Mouse (Mus musculus) urinary bladder, adult 2 months (tissue): ENCODE measurements at regions not wholly inside any gene's neighbourhood (a gene's known extent, or its start where the extent isn't known, plus 50 kb on each side); places are given as distances from the start of the nearest gene placed in this dataset.
"Not testable (repeated sequence)": the region's sequence is repeated elsewhere in the genome, so short reads cannot be mapped to it uniquely, and the experiment has no call there.

Experiments
- DNase-seq: peaks from one replicate; pipeline ENCODE4 v3.0.0; 2022; ENCODE audit warnings: low spot score

DNA sequence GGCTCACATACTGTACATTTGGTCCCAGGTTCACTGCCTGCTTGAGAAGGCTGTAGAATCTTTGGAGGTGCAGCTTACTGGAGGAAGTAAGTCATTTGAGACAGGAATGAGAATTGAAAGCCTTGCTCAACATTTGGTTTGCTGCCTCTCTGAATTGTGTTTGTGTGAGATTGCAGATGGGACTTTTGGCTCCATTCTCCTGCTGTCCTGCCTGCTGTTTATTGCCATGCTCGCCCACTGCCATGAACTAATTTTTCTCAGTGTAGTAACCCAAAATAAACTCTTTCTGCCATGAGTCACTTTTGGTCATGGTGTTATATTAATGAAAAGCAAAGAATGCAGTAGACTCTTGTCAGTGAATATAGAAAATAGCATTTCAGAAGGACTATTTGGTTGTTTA is 368.1 kb downstream of the Gm8797 start:
- no peak for DNase-seq

DNA sequence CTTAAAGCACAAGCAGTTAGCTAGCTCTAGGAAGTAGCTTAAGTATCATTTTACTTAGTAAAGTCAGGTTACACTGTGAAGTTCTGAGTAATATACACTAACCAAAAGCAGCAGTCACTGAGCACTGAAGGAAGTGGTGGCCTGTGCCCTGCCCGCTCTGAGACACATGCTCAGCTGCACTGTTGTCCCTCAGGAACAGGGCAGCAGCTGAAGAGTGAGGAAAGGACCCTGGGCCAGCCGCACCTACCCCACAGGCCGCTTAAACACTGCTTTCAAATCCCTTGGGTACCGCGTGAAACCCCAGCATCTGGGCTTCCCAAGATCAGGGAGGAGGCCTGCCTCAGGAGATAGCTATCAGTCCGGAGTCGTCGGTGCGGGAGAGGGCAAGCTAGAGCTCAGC is 385.1 kb downstream of the Gm8797 start:
- DNase-seq, result not testable (repeated sequence)

DNA sequence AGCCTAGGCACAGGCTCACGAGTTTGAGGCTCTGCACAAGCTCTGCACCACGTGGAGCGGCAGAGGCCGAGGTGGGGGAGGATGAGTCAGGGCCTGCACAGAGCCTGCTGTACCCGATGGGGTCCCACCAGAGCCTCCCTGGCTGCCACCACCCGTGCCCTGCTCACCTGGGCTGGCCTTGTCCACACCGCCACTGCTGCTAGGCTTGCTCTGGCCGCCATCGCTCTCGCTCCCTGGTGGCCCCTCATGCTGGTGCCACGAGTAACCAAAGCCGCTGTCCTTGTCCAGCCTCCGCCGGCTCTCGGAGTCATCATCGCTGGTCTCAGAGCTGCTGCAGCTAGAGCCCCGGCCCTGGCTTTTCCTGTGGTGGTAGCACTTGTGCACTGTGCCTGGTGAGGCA is 386.8 kb downstream of the Gm8797 start:
- DNase-seq, result no peak

DNA sequence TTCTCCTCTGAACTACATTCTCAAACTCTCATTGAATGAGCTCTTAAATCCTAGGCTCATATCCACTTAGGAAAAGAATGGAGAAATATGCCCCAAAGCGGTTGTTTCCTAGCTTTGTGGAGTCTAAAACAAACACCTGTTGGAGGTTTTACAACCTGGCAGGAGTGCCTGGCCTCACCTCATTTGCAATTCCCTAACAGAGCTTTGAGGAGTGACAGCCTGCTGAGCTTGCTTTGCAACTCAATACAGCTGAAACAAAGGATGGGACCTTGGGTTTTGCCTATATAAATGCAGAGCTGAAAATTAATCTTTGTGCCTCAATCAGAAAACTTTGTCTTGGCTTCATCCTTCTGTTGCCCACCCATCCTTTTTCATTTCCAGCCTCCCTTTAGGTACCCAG is 423.2 kb downstream of the Gm8797 start:
- DNase-seq, result no peak

DNA sequence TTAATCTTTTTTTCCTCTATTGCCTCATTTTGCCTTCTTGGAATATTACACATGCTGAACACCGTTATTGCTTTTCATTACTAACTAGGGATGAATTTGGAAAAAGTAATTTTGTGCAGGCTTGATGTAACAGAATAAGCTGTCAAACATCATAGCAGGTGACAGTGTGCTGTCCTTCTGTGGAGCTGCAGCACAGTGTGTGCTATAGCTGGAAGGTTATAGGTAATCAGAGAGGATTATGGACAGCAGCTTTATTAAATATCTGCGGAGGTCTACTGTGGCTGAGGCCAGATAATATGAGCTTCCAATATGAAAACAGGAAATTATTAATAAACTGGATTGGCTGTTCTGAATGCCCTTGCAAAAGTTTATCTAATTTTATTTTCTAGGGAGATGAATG is 431.9 kb downstream of the Gm8797 start:
- DNase-seq, result no peak

DNA sequence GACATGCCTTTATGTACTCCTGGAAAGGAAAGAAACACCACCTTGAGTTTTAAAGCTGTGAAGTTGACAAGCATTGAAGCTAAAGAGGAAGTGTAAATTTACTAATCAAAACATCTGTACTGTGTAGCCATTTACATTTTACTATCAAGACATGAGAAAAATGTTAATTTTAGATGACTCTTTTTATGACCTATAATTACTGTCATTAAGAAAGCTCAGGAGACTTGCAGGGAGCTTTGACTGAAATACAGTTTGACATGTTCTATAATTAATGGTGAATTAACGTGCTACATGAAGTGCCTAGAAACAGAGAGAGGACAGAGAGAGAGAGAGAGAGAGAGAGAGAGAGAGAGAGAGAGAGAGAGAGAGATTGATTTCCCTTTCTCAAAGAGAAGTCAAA is 432.8 kb downstream of the Gm8797 start:
- DNase-seq, result no peak

DNA sequence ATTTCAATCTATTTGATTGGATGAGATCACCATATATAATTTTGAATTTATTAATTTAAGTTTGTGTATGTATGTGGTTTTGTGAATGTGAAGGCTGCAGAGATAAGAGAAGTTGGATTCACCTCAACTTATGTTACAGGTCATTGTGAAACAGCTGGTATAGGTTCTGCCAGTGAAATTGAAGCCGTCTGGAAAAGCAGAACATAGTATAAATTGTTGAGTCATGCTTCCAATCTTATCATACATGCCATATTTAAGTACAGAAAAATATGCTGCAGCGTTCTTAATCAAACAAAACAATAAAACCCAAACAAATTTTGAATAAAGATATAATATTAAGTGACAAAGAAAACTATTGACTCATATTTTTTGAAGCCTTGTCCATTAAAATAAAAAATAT is 415.6 kb downstream of the 1700008P02Rik start:
- DNase-seq, result no peak

DNA sequence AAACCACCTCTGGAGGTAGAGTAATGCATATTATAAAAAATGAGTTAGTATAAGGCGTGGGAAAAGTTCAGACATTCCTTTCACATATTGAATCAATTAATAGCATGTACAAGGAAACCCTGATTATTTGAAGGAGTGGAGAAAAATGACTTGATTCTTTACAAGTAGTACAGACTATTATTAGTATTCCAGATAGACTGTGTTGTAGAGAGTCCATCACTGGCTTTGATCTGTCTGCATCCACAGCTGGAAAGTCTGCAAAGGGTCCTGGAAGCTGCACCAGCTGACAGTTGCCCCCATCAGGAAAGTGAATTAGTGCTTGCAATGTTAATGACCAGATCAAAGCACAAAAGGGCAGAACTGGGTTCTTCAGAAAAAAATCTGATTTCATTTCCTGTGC is 391.6 kb downstream of the 1700008P02Rik start:
- DNase-seq, result no peak
